Mouse (Mus musculus) liver, embryonic 14.5 days (tissue): Measurements from ENCODE around the gene Dsp. TPM values are rescaled to one million over a fixed set of nuclear protein-coding genes. Genes with fewer than 3 reads are reported as not detected.

Experiments
- ATAC-seq: fragments of 200-750 bp; cut with Nextera tagmentation; 2 replicates; pipeline ENCODE4 v1.8.0; 2017; ENCODE audit warnings: moderate number of reproducible peaks, mild to moderate bottlenecking, moderate library complexity; ENCODE audit not compliant: insufficient read depth
- DNase-seq, 3 experiments: peaks; one replicate each; pipeline ENCODE4 v3.0.0-alpha.2; 2012 to 2013; ENCODE audit warnings: low read depth in 3 of 3, low spot score in 3 of 3
- H3K27ac ChIP-seq: fragments of 300-500 bp; sonication (generic); 2 replicates; pipeline ENCODE4 v1.5.1; 2014; ENCODE audit warnings: moderate library complexity, mild to moderate bottlenecking, control low read depth, inconsistent platforms
- H3K27me3 ChIP-seq: fragments of 300-500 bp; sonication (generic); 2 replicates; pipeline ENCODE4 v1.6.1; 2014; ENCODE audit warnings: mild to moderate bottlenecking, low read length, moderate library complexity; ENCODE audit not compliant: control insufficient read depth, insufficient read depth
- H3K36me3 ChIP-seq: fragments of 300-500 bp; sonication (generic); replicated peaks from 2 replicates; pipeline ENCODE4 v1.6.1; 2014; ENCODE audit warnings: low read depth; ENCODE audit not compliant: control insufficient read depth, insufficient read depth
- H3K4me1 ChIP-seq, 2 experiments: fragments of 200-500 bp in 1 of 2; fragments of 300-500 bp in 1 of 2; sonication (generic) in 1 of 2; replicated peaks; 2 replicates each; pipeline ENCODE4 v1.6.1; 2012 to 2014; ENCODE audit warnings: antibody characterized with exemption in 1 of 2, inconsistent platforms in 1 of 2, low read length in 1 of 2; ENCODE audit not compliant: control insufficient read depth in 2 of 2, insufficient read depth in 2 of 2
- H3K4me2 ChIP-seq: fragments of 300-500 bp; sonication (generic); 2 replicates; pipeline ENCODE4 v1.6.1; 2014; ENCODE audit warnings: low read depth, mild to moderate bottlenecking, control low read depth, moderate library complexity
- H3K4me3 ChIP-seq, 2 experiments: fragments of 200-500 bp in 1 of 2; fragments of 300-500 bp in 1 of 2; sonication (generic) in 1 of 2; 2 replicates each; pipeline ENCODE4 v1.5.1; 2012 to 2014; ENCODE audit warnings: low read depth in 2 of 2, low read length in 2 of 2, mild to moderate bottlenecking in 2 of 2, control low read depth in 1 of 2, inconsistent platforms in 1 of 2, moderate library complexity in 1 of 2; ENCODE audit not compliant: insufficient read depth in 1 of 2
- H3K9ac ChIP-seq: fragments of 300-500 bp; sonication (generic); replicated peaks from 2 replicates; pipeline ENCODE4 v1.6.1; 2014; ENCODE audit warnings: mild to moderate bottlenecking, control low read depth, moderate library complexity
- H3K9me3 ChIP-seq: fragments of 300-500 bp; sonication (generic); 2 replicates; pipeline ENCODE4 v1.6.1; 2016; ENCODE audit warnings: low read length, mixed read lengths; ENCODE audit not compliant: control insufficient read depth
- CTCF ChIP-seq: IDR thresholded peaks from 2 replicates; pipeline ENCODE4 v1.5.1; 2016; ENCODE audit warnings: antibody characterized with exemption, low read depth, control low read depth
- EP300 ChIP-seq: IDR thresholded peaks from 2 replicates; pipeline ENCODE4 v1.6.1; 2016; ENCODE audit warnings: antibody characterized with exemption, low read depth
- WGBS: fragments of 180-500 bp; shearing (Covaris S2); extraction: QIAGEN DNeasy Blood & Tissue Kit; methylation state at CpG from one replicate; pipeline ENCODE4 v1.1.7; 2014; ENCODE audit not compliant: insufficient replicate concordance; 5-methylcytosine and 5-hydroxymethylcytosine counted together
- polyA plus RNA-seq, 2 experiments: library from polyadenylated mRNA; depleted of rRNA in 1 of 2; stranded (reverse) in 1 of 2; unstranded in 1 of 2; fragments of >200 nt; fragmentation: Nextera tagmentation in 1 of 2; extraction: Ambion mirVana in 1 of 2; gene quantifications; 2 replicates each; pipeline versions ENCODE4 v1.2.1 to v1.2.3; 2012 to 2014

Gene Dsp
- polyA plus RNA-seq, 2 experiments, result 1.8 to 2.0 TPM

DNA sequence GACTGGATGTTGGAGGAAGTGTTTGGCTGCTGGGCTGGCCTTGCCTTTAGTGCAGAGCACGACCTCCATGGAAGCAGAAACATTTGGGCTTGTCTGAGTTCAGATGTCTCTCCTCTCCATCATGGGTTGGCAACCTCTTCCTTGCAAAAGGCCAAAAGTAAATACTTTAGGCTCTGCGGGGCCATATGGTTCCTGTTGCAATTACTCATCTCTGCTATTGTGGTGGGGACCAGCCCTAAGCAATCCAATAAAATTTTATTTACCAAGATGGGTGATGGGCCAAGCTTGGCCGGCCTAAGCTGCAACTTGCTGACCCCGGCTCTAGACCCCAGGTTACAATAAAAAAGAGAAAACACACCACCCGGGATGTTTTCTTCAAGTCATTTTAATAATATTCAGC, 97.1 kb downstream of the Dsp start:
- Histone ChIP-seq H3K4me1 (no peaks in the 10 kb centered on the region), H3K9ac (no peak overlapping the region), H3K27me3 (no peaks in the 10 kb centered on the region; the same call in 1 of the 2 replicates), H3K36me3 (no peaks in the 10 kb centered on the region), H3K4me3 (no peak overlapping the region), H3K4me2 (no peak overlapping the region), H3K9me3 (no peaks in the 10 kb centered on the region), H3K27ac (no peak overlapping the region)
- TF ChIP-seq EP300 (no peak), CTCF (no peak)
- DNase-seq (no peak), ATAC-seq (no peak)
- 57% methylated on average over 5 of the region's 5 CpGs for WGBS

Other genes with a start within 250 kb of the Dsp start
- 7.5 and 17.0 TPM in 2 replicates for gene Ssr1, start 157.1 kb upstream of the Dsp start, polyA plus RNA-seq (2012; rRNA removed)
- gene Ssr1, start 157.1 kb upstream of the Dsp start, polyA plus RNA-seq (2014; fragmentation: Nextera tagmentation; extraction: Ambion mirVana), result 71.9 and 74.3 TPM in 2 replicates
- gene Riok1, start 114.3 kb upstream of the Dsp start, polyA plus RNA-seq (2012; rRNA removed), result 6.9 and 13.0 TPM in 2 replicates
- 17.5 and 18.0 TPM in 2 replicates for gene Riok1, start 114.3 kb upstream of the Dsp start, polyA plus RNA-seq (2014; fragmentation: Nextera tagmentation; extraction: Ambion mirVana)
- 0.10 and 0.15 TPM in 2 replicates for gene Cage1, start 114.2 kb upstream of the Dsp start, polyA plus RNA-seq (2012; rRNA removed)
- 0.25 and 0.56 TPM in 2 replicates for gene Cage1, start 114.2 kb upstream of the Dsp start, polyA plus RNA-seq (2014; fragmentation: Nextera tagmentation; extraction: Ambion mirVana)
- gene Snrnp48, start 53.6 kb downstream of the Dsp start, polyA plus RNA-seq (2012; rRNA removed), result 9.5 and 15.8 TPM in 2 replicates
- gene Snrnp48, start 53.6 kb downstream of the Dsp start, polyA plus RNA-seq (2014; fragmentation: Nextera tagmentation; extraction: Ambion mirVana), result 10.9 and 12.0 TPM in 2 replicates
- gene Bmp6, start 193.8 kb downstream of the Dsp start, polyA plus RNA-seq (2012; rRNA removed), result 0.39 and 0.54 TPM in 2 replicates
- gene Bmp6, start 193.8 kb downstream of the Dsp start, polyA plus RNA-seq (2014; fragmentation: Nextera tagmentation; extraction: Ambion mirVana), result 0.19 and 0.20 TPM in 2 replicates